ENCODE assay signal across 8 mouse cellular contexts in the genomic region with DNA sequence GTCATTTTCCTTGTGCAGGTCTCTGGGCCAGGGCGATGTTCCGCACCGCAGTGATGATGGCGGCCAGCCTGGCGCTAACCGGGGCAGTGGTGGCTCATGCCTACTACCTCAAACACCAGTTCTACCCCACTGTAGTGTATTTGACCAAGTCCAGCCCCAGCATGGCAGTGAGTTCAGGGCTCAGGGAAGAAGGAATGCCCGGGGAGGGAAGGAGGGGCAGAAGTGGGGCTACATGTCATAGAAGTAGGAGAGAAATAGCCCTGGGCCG. TPM values are rescaled to one million over a fixed set of nuclear protein-coding genes. Genes with fewer than 3 reads are reported as not detected.
DNase-seq lines count a peak whose midpoint lies in the region; ATAC-seq and TF ChIP-seq lines count a peak whose summit lies in the region.

No protein-coding gene starts in this region.

- peak overlapping the region; percentile 89 for H3K9ac ChIP-seq in embryonic facial prominence, embryonic 13.5 days
- peak overlapping the region; percentile 81 for H3K9ac ChIP-seq in intestine, embryonic 14.5 days (ENCODE audit: low read length)
- H3K9ac ChIP-seq in neural tube, embryonic 12.5 days, result peak overlapping the region; percentile 88

- H3K27me3 ChIP-seq in embryonic facial prominence, embryonic 13.5 days, result no peaks in the 10 kb centered on the region
- H3K27me3 ChIP-seq in intestine, embryonic 14.5 days (replicated peaks; ENCODE audit: control insufficient read depth, insufficient read depth, low read length), result no peaks in the 10 kb centered on the region
- H3K27me3 ChIP-seq in neural tube, embryonic 12.5 days (replicated peaks), result no peaks in the 10 kb centered on the region

- no peaks in the 10 kb centered on the region for H3K9me3 ChIP-seq in embryonic facial prominence, embryonic 13.5 days
- no peaks in the 10 kb centered on the region for H3K9me3 ChIP-seq in intestine, embryonic 14.5 days (ENCODE audit: control insufficient read depth, low read length)
- no peaks in the 10 kb centered on the region for H3K9me3 ChIP-seq in neural tube, embryonic 12.5 days

- 0 out of 2 replicates have a peak overlapping the region, but pooled peaks have one; percentile 99 for H3K27ac ChIP-seq in embryonic facial prominence, embryonic 13.5 days
- H3K27ac ChIP-seq in intestine, embryonic 14.5 days (ENCODE audit: low read depth), result no peak overlapping the region
- H3K27ac ChIP-seq in neural tube, embryonic 12.5 days, result no peak overlapping the region

- H3K36me3 ChIP-seq in embryonic facial prominence, embryonic 13.5 days, result peaks cover 49% of the 10 kb centered on the region
- peaks cover 45% of the 10 kb centered on the region for H3K36me3 ChIP-seq in intestine, embryonic 14.5 days (ENCODE audit: control insufficient read depth, insufficient read depth, low read length)
- peaks cover 48% of the 10 kb centered on the region for H3K36me3 ChIP-seq in neural tube, embryonic 12.5 days

- peak overlapping the region; percentile 100 for H3K4me3 ChIP-seq in lung, adult 2 months (replicated peaks; ENCODE audit: extremely low read depth, low read depth, low read length)
- H3K4me3 ChIP-seq in embryonic facial prominence, embryonic 13.5 days, result peak overlapping the region; percentile 89
- peak overlapping the region; percentile 60 for H3K4me3 ChIP-seq in intestine, embryonic 14.5 days (ENCODE audit: low read depth, low read length)
- peak overlapping the region; percentile 90 for H3K4me3 ChIP-seq in neural tube, embryonic 12.5 days

- 77% methylated on average over 8 of the region's 8 CpGs for WGBS in lung, adult 2 months
- WGBS in embryonic facial prominence, embryonic 13.5 days, result 81% methylated on average over 8 of the region's 8 CpGs
- 76% methylated on average over 8 of the region's 8 CpGs for WGBS in intestine, embryonic 14.5 days
- 91% methylated on average over 8 of the region's 8 CpGs for WGBS in neural tube, embryonic 12.5 days

- H3K4me2 ChIP-seq in embryonic facial prominence, embryonic 13.5 days, result peak overlapping the region; percentile 94
- peak overlapping the region; percentile 97 for H3K4me2 ChIP-seq in intestine, embryonic 14.5 days (ENCODE audit: low read length)
- H3K4me2 ChIP-seq in neural tube, embryonic 12.5 days (replicated peaks), result peak overlapping the region; percentile 99

- H3K4me1 ChIP-seq in lung, adult 2 months (ENCODE audit: control insufficient read depth, insufficient read depth, low read length), result peaks cover 4% of the 10 kb centered on the region
- peaks cover 27% of the 10 kb centered on the region for H3K4me1 ChIP-seq in embryonic facial prominence, embryonic 13.5 days
- H3K4me1 ChIP-seq in intestine, embryonic 14.5 days (replicated peaks; ENCODE audit: control insufficient read depth, insufficient read depth, low read length), result peaks cover 15% of the 10 kb centered on the region
- H3K4me1 ChIP-seq in neural tube, embryonic 12.5 days, result peaks cover 22% of the 10 kb centered on the region

- no peak for ATAC-seq in embryonic facial prominence, embryonic 13.5 days (ENCODE audit: insufficient number of reproducible peaks, insufficient read depth, low FRiP score, low TSS enrichment, low read depth)
- no peak for ATAC-seq in intestine, embryonic 14.5 days (replicated peaks; ENCODE audit: low FRiP score, low TSS enrichment, low read depth)
- ATAC-seq in neural tube, embryonic 12.5 days (ENCODE audit: low FRiP score, low read depth), result no peak

- no peak for TF ChIP-seq CTCF in lung, adult 2 months (IDR thresholded peaks at IDR 0.05; ENCODE audit: insufficient read depth, low read length)

- no peak for TF ChIP-seq POLR2A in lung, adult 2 months (IDR thresholded peaks at IDR 0.05; ENCODE audit: borderline replicate concordance, extremely low read depth, low read depth, low read length)

- DNase-seq in lung, adult 2 months, result no peak
- DNase-seq in lung, postnatal 25 days (ENCODE audit: low spot score), result no peak
- no peak for DNase-seq in intestine, embryonic 14.5 days (ENCODE audit: low spot score)
- DNase-seq in layer of hippocampus, postnatal 25 days (ENCODE audit: extremely low spot score in 1 of 2, low spot score in 1 of 2), result no peak
- DNase-seq in MN1 (ENCODE audit: low spot score), result no peak
- DNase-seq in thymus, postnatal 25 days, result no peak

RNA-seq across cellular contexts. Expression of gene Syvn1, which starts 1.5 kb away (rescaled TPM):
- polyA plus RNA-seq in lung, adult 2 months (2012; rRNA removed), result 41.1 and 47.1 TPM in 2 replicates
- 28.3 and 28.4 TPM in 2 replicates for polyA plus RNA-seq in embryonic facial prominence, embryonic 13.5 days (2015; fragmentation: Nextera tagmentation; extraction: Ambion mirVana)
- 24.5 and 28.1 TPM in 2 replicates for polyA plus RNA-seq in intestine, embryonic 14.5 days (2014; fragmentation: Nextera tagmentation; extraction: Ambion mirVana)
- 33.2 and 35.2 TPM in 2 replicates for polyA plus RNA-seq in neural tube, embryonic 12.5 days (2016; fragmentation: Nextera tagmentation; extraction: Ambion mirVana)
- total RNA-seq in layer of hippocampus, postnatal 25 days (2021), result 10 to 100 TPM; 41.8 to 45.7 TPM

RNA-seq across cellular contexts. Expression of gene Mrpl49, which starts 9.8 kb away (rescaled TPM):
- polyA plus RNA-seq in lung, adult 2 months (2012; rRNA removed), result 10.8 and 13.7 TPM in 2 replicates
- polyA plus RNA-seq in embryonic facial prominence, embryonic 13.5 days (2015; fragmentation: Nextera tagmentation; extraction: Ambion mirVana), result 79.5 and 80.4 TPM in 2 replicates
- 82.1 and 82.5 TPM in 2 replicates for polyA plus RNA-seq in intestine, embryonic 14.5 days (2014; fragmentation: Nextera tagmentation; extraction: Ambion mirVana)
- 66.0 and 68.6 TPM in 2 replicates for polyA plus RNA-seq in neural tube, embryonic 12.5 days (2016; fragmentation: Nextera tagmentation; extraction: Ambion mirVana)
- 10 to 100 TPM; 43.1 to 47.4 TPM for total RNA-seq in layer of hippocampus, postnatal 25 days (2021)

RNA-seq across cellular contexts. Expression of gene Fau, which starts 9.8 kb away (rescaled TPM):
- polyA plus RNA-seq in lung, adult 2 months (2012; rRNA removed), result 896 and 1,315 TPM in 2 replicates
- 714 and 858 TPM in 2 replicates for polyA plus RNA-seq in embryonic facial prominence, embryonic 13.5 days (2015; fragmentation: Nextera tagmentation; extraction: Ambion mirVana)
- polyA plus RNA-seq in intestine, embryonic 14.5 days (2014; fragmentation: Nextera tagmentation; extraction: Ambion mirVana), result 1,017 and 1,054 TPM in 2 replicates
- 635 and 643 TPM in 2 replicates for polyA plus RNA-seq in neural tube, embryonic 12.5 days (2016; fragmentation: Nextera tagmentation; extraction: Ambion mirVana)
- 100 to 1,000 TPM; 588 to 687 TPM for total RNA-seq in layer of hippocampus, postnatal 25 days (2021)

RNA-seq across cellular contexts. Expression of gene Znhit2, which starts 13.2 kb away (rescaled TPM):
- 47.0 and 54.7 TPM in 2 replicates for polyA plus RNA-seq in lung, adult 2 months (2012; rRNA removed)
- polyA plus RNA-seq in embryonic facial prominence, embryonic 13.5 days (2015; fragmentation: Nextera tagmentation; extraction: Ambion mirVana), result 33.2 TPM in 2 replicates
- 33.8 and 38.3 TPM in 2 replicates for polyA plus RNA-seq in intestine, embryonic 14.5 days (2014; fragmentation: Nextera tagmentation; extraction: Ambion mirVana)
- 34.3 and 38.2 TPM in 2 replicates for polyA plus RNA-seq in neural tube, embryonic 12.5 days (2016; fragmentation: Nextera tagmentation; extraction: Ambion mirVana)
- 10 to 100 TPM; 38.0 to 41.5 TPM for total RNA-seq in layer of hippocampus, postnatal 25 days (2021)

RNA-seq across cellular contexts. Expression of gene Tm7sf2, which starts 20.3 kb away (rescaled TPM):
- 34.6 and 36.5 TPM in 2 replicates for polyA plus RNA-seq in lung, adult 2 months (2012; rRNA removed)
- 21.7 and 22.0 TPM in 2 replicates for polyA plus RNA-seq in embryonic facial prominence, embryonic 13.5 days (2015; fragmentation: Nextera tagmentation; extraction: Ambion mirVana)
- 30.6 and 31.4 TPM in 2 replicates for polyA plus RNA-seq in intestine, embryonic 14.5 days (2014; fragmentation: Nextera tagmentation; extraction: Ambion mirVana)
- 44.3 and 45.9 TPM in 2 replicates for polyA plus RNA-seq in neural tube, embryonic 12.5 days (2016; fragmentation: Nextera tagmentation; extraction: Ambion mirVana)
- 10 to 100 TPM; 27.8 to 28.8 TPM for total RNA-seq in layer of hippocampus, postnatal 25 days (2021)
